Mouse (Mus musculus) testis, adult 2 months (tissue): ENCODE measurements around the gene Chac1.

Experiments
- CTCF ChIP-seq: fragments of 200-500 bp; IDR thresholded peaks from 2 replicates; pipeline ENCODE4 v1.5.1; 2012; ENCODE audit warnings: low read depth, mild to moderate bottlenecking, inconsistent platforms, low read length, moderate library complexity; ENCODE audit not compliant: control insufficient read depth, insufficient read depth, insufficient replicate concordance
- POLR2A ChIP-seq: fragments of 200-500 bp; IDR thresholded peaks from 2 replicates; pipeline ENCODE4 v1.6.1; 2012; ENCODE audit warnings: low read depth, mild to moderate bottlenecking, inconsistent platforms, low read length, moderate library complexity; ENCODE audit not compliant: control insufficient read depth

- TF ChIP-seq CTCF (no peak), POLR2A (no peak)
These were observed 15.0 kb upstream of the Chac1 start for GRCm38 (mm10) chr2:119336002-119336401.
